Mouse (Mus musculus) left cerebral cortex, postnatal 36 days (tissue): ENCODE measurements around the gene Lrp6. TPM values are rescaled to one million over a fixed set of nuclear protein-coding genes. Genes with fewer than 3 reads are reported as not detected.
A peak's percentile ranks its signal among the peaks of the same experiment; 100 is the strongest.

ENCODE experiments used
- DNase-seq, 2 experiments: peaks; one replicate each; pipeline ENCODE4 v3.0.0; 2021 to 2022; ENCODE audit warnings: low spot score in 2 of 2, mixed read lengths in 1 of 2
- intact Hi-C: fragments of 180-260 bp; cut with DNase I; formaldehyde crosslinking; loops from one replicate; pipeline ENCODE4 v1.15.1; 2025
- total RNA-seq, 2 experiments: library from RNA; stranded (reverse); gene quantifications; 2 replicates each; pipeline ENCODE4 v1.2.3; 2021

Lrp6 gene
- total RNA-seq, 2 experiments from 2014 or later, result 40.6 to 45.0 TPM

GRCm38 (mm10) chr6:134448451-134448850 lies 118.3 kb downstream of the Lrp6 start:
- intact Hi-C loops, result no loop called here
- DNase-seq, result no peak

- intact Hi-C loops, result no loop called here
- no peak for DNase-seq
Observed at GRCm38 (mm10) chr6:134443925-134444324, 122.8 kb downstream of the Lrp6 start.

- intact Hi-C loops, result no loop called here
- DNase-seq, result no peak
Observed at GRCm38 (mm10) chr6:134443198-134443904, 123.4 kb downstream of the Lrp6 start.

GRCm38 (mm10) chr6:134442219-134442618 lies 124.5 kb downstream of the Lrp6 start:
- no peak for DNase-seq
- intact Hi-C loops, result no loop called here

- intact Hi-C loops, result no loop called here
- DNase-seq, result no peak
Observed at GRCm38 (mm10) chr6:134441716-134442115, 125.0 kb downstream of the Lrp6 start.

- DNase-seq, result peak in 1 of 2 experiments; percentile 14
- intact Hi-C loops, result no loop called here
Observed at GRCm38 (mm10) chr6:134440023-134440422, 126.7 kb downstream of the Lrp6 start.

- intact Hi-C loops, result no loop called here
- peak; percentile 59 to 71 for DNase-seq
Observed at GRCm38 (mm10) chr6:134439401-134440021, 127.3 kb downstream of the Lrp6 start.

- intact Hi-C loops, result no loop called here
- no peak for DNase-seq
Observed at GRCm38 (mm10) chr6:134436955-134437354, 129.8 kb downstream of the Lrp6 start.

GRCm38 (mm10) chr6:134434866-134435390 lies 131.8 kb downstream of the Lrp6 start:
- intact Hi-C loops, result no loop called here
- no peak for DNase-seq

GRCm38 (mm10) chr6:134434044-134434443 lies 132.7 kb downstream of the Lrp6 start:
- intact Hi-C loops, result no loop called here
- DNase-seq, result no peak

- intact Hi-C loops, result no loop called here
- no peak for DNase-seq
Observed at GRCm38 (mm10) chr6:134433281-134433680, 133.5 kb downstream of the Lrp6 start.

GRCm38 (mm10) chr6:134431583-134431982 lies 135.2 kb downstream of the Lrp6 start:
- DNase-seq, result no peak
- intact Hi-C loops, result no loop called here

- intact Hi-C loops, result no loop called here
- no peak for DNase-seq
Observed at GRCm38 (mm10) chr6:134430161-134430799, 136.5 kb downstream of the Lrp6 start.

GRCm38 (mm10) chr6:134428455-134428854 lies 138.3 kb downstream of the Lrp6 start:
- intact Hi-C loops, result loop anchor here (10.0 kb wide), 1 partner anchor 436 kb away; no protein-coding TSS in a partner anchor
- DNase-seq, result no peak

GRCm38 (mm10) chr6:134427165-134427564 lies 139.6 kb downstream of the Lrp6 start:
- intact Hi-C loops, result loop anchor here (10.0 kb wide), 1 partner anchor 438 kb away; no protein-coding TSS in a partner anchor
- DNase-seq, result no peak

- intact Hi-C loops, result loop anchor here (1.0 to 10.0 kb wide), 3 partner anchors 182 to 440 kb away; no protein-coding TSS in a partner anchor
- DNase-seq, result peak; percentile 52 to 61
Observed at GRCm38 (mm10) chr6:134425216-134425717, 141.5 kb downstream of the Lrp6 start.

- intact Hi-C loops, result loop anchor here (10.0 kb wide), 1 partner anchor 443 kb away; no protein-coding TSS in a partner anchor
- DNase-seq, result no peak
Observed at GRCm38 (mm10) chr6:134421921-134422320, 144.8 kb downstream of the Lrp6 start.

- intact Hi-C loops, result loop anchor here (10.0 kb wide), 1 partner anchor 444 kb away; no protein-coding TSS in a partner anchor
Observed at GRCm38 (mm10) chr6:134420375-134420774, 146.4 kb downstream of the Lrp6 start.

GRCm38 (mm10) chr6:134417886-134418285 lies 148.9 kb downstream of the Lrp6 start:
- no peak for DNase-seq
- intact Hi-C loops, result no loop called here

More at GRCm38 (mm10) chr6:134420375-134420774, 146.4 kb downstream of the Lrp6 start:
- no peak for DNase-seq

GRCm38 (mm10) chr6:134416556-134417105 lies 150.1 kb downstream of the Lrp6 start:
- no peak for DNase-seq
- intact Hi-C loops, result no loop called here
